Mouse (Mus musculus) v-Abl transformed pro-B cells (cell line): ENCODE results near the gene Mtss1l.

ENCODE experiments used
- in situ Hi-C, 2 experiments: fragments of 400-800 bp; cut with MboI; formaldehyde crosslinking; loops; one replicate each; pipeline ENCODE4 v1.15.1; 2025; ENCODE audit not compliant: unreplicated experiment in 2 of 2

Gene Mtss1l

DNA sequence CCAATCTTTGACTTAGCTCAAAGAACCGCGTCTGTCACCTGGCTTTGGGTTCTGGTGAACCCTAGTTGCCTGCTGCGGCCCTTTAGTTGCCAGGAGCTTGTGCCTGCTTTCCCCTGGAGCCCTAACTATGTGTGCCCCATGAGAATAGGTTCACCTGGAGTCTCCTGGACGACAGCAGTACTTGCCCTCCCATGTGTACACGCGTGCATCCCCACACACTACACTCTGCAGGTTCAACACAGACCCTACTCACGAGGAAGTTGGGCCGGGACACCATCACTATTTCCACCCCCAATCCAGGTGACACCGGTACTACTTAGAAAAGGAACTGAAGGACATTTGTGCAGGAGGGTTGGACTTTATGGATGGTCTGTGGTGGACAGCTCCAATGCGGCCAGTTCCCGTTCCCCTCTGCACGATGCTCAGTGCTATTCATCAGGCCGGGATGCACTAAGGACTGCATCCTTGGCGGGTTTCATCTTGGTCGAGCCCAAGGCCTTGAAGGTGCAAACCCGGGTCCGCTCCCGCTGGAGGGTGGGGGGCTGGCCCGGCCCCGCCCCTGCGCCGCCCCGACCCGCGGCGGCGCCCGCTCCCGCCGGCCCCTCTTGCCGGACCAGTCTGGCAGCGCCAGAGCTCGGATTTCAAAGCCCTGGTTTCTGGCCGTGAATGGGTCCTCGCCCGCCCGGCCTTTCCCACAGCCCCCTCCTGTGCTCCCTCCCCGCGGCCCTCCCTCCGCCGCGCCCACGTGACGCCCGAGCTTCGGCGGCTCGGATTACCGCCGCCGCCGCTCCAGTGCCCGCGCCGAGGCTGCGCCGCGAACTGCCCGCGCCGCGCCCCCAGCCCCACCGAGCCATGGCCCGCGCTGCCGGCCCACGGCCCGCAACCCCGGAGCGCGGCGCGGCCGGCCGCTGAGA is at the start of gene Mtss1l:
Gene Mtss1l, plus strand, starts transcription at position 792 of the 914 bp plus-strand sequence.
- in situ Hi-C loops = loop anchor here (5.0 to 10.0 kb wide), 3 partner anchors 74 to 586 kb away; no protein-coding TSS in a partner anchor

DNA sequence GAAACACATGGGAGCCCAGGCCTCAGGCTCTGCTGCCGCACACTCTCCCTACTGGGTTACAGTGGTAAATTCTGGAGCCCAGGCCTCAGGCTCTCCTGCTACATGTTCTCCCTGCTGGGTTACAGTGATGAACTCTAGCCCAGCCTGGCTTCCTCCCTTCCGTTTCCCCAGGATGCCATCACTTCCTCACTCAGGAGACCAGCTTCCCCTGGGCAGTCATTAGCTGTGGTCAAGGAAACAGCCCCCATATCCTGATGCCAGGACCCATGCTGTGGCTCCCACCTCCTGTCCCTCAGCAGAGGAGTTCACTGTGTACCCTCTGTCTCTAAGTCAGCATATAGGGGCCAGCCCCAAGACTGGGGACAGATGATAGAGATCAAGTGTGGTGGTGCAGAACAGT is 49.1 kb upstream of the Mtss1l start:
- in situ Hi-C loops = no loop called here

DNA sequence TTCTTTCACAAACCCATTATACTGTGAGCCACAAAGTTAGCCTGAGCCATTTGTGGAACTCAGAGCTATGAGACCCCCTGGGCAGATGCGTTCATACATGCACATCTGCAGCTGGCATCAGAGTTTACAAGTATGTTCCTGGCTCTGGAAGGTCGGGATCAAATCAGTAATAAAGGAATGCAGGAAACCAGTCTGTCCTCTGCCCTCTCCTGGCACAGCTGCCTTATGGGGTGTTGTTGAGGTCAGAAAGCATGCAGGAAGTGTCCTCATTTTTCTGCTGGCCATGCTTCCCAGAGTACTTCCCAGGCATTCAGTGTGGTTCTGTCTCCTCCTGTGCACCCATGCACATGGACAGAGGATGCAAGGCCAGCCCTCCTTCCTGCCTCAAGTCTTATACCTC is 48.1 kb upstream of the Mtss1l start:
- in situ Hi-C loops = no loop called here

DNA sequence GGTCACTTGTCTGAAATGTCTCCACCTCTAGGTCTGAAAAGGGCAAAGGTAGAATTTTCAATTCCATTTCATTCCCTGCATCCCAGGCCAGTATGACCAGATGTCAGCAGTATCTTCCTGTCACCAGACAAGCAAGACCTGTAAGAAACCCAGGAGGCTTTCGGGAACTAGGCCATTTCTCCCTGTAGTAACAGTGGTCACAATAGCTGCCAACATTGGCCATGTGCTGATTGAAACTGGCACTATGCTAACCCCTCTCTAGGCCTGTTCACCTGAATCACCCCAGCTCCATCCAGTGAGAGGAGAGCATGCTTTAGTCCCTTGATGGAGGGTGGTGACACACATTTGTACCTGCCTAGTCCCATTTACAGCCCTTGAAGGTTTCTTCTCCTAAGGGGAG is 46.7 kb upstream of the Mtss1l start:
- in situ Hi-C loops = no loop called here

DNA sequence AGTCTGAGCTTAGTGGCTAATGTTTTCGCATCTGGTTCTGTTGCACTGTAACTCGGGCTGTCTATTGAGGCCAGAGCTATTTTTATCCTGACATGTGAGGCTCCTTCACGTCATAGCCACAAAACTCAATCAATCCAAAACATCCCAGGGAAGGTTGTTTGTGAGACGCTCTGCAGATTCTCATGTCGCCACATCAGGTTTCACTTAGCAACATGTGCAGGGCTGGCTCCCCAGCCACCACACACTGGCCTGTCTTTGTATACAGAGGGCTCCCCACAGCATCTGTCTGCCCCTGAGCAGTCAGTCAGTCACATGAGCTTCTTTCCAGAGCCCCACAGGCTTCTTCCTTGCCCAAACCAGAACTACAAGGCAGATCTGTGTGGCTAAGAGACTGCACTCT is 44.6 kb upstream of the Mtss1l start:
- in situ Hi-C loops = no loop called here

DNA sequence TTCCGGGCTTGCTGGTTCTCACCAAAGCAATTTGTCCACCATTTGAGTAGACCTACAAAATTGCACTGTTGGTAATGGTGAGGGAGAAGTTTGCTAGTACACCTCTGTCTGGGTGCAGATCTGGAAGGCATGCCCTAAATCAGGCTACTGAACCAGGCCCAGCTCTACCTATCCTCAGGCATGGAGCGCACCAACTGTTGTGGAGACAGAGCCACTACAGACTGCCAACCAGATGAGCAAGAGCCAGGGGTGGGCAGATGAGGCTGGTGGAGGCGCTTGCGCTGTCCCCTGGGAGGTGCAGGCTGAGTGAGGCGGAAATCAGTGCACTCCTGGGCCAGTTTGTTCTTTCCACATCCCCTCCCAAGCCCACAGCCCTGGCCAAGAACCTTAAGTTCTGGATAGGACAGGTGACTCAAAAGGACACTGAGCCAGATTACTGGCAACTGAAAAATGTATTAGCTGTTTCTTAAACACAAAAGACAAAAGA is 44.1 kb upstream of the Mtss1l start:
- in situ Hi-C loops = no loop called here

DNA sequence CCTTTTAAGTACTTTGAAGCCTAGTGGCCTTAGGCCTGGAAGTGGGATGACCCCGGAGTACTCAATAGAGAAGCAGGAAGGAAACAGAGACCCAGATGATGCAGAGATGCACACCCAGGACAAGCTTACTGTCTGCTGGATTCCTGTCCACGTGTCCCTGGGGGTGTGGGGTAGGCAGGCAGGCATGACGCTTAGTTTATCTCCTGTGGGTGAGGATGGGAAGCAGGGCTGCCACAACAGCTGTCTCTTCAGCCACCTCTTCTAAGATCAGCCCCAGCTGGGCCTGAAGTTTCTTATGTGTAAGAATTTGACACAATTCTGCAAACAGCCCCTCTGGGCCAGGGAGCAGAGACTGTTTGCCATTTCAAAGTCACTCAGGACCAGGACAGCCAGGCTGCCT is 42.3 kb upstream of the Mtss1l start:
- in situ Hi-C loops = no loop called here

DNA sequence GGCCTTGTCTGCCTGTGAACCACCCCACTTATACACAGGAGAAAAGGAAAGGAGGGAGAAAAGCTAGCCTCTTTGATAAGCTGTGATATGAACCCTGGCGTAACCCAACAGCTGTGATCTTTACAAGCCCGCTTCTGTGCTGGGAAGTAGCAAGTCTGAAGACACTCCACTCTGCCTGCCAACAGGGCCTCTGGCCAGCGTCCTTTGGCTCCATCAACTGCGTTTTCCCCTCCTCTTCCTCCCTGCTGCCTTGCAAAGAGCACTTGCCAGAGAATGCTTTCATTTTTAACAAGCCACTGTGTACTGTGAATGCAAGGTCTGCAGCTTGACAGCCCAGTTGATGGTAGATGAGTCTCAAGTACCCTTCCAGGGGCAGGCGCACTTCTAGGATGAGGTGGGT is 33.5 kb upstream of the Mtss1l start:
- in situ Hi-C loops = no loop called here

DNA sequence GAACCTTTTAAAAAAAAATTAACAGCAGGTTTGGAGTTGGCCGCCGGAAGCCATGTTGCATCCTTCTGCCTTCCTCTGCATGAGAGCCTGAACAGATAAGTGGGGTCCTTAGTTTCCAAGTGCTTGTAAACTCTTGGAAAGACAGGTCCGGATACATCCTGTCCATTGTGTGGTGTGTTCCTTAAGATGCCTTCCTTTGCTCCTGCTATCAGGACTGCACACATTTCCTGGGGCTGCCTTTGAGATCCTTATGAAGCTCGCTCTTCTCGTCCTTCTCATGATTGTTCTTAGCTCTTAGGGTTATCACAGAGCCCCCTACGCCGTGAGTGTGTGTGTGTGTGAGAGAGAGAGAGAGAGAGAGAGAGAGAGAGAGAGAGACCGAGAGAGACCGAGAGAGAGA is 31.3 kb upstream of the Mtss1l start:
- in situ Hi-C loops = no loop called here

DNA sequence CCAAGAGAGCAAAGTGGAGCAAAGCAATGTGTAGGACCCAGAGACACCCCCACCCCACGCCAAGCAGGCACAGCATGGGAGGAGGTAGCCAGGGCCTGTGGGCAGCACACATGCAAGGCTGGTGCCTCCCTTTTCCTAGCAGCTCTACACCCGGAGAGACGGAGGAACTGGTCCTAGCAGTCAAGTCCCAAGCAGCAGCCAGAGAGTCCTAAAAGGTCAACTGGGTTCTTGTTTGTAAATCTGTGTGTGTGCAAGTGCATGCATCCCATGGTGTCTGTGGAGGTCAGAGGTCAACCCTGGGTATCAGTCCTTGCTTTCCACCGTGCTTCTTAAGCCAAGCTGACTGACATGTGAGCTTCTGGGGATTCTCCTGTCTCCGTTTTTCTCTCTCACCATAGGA is 27.1 kb upstream of the Mtss1l start:
- in situ Hi-C loops = no loop called here

DNA sequence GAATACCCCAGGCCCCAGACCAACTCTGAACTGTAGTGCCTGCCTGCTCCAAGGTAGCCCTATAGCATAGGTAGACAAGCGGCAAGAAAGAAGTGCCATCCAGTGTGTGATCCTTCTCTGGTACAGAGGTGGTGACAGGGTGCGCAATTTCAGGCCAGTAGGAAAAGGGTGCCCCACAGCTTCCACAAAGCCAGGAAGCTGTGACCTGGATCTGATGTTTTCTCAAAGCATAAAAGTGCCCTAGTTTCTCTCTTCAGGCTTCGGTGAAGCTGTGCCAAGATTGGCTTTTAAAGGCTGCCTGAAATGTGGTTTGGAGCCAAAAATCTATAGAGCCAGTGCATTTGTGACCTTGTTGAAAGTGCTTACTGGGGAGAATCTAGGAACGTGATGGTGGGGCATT is 26.4 kb upstream of the Mtss1l start:
- in situ Hi-C loops = no loop called here

DNA sequence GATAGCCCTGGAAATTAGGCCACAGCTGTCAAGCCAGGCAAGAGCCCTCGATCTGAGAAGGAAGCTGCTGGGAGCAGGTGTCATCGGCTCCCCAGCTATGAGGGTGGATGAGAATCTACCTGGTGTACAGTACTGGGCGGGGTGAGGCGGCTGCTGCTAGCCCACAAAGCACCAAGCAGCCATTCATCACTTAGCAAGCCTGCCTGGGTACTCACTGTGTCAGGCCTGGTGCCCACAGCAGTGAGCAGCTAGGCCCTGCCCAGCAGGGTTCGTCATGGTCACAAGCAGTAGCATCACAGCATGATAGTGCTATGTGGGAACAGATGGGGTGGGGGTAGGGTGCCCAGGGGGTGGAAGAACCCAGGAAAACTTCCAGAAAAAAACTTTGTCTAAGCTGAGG is 25.8 kb upstream of the Mtss1l start:
- in situ Hi-C loops = no loop called here

DNA sequence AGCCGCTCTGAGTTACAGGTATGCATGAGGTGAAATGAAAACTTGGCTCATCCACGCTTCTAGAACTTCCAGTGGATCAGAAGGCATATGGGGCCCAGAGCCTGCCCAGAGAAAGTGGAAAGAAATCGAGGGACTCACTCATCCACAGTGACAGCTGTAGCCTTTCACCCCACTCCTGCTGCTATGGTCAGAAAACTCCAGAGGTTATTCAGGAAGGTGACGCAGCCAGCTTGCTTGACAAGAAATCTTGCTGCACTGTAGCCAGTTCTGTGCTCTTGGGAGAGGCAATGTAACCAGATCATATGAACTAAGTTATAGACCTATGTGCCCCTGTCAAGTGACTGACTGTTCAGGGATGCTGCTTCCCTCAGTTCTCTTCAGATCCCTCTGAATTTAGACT is 25.2 kb upstream of the Mtss1l start:
- in situ Hi-C loops = no loop called here

DNA sequence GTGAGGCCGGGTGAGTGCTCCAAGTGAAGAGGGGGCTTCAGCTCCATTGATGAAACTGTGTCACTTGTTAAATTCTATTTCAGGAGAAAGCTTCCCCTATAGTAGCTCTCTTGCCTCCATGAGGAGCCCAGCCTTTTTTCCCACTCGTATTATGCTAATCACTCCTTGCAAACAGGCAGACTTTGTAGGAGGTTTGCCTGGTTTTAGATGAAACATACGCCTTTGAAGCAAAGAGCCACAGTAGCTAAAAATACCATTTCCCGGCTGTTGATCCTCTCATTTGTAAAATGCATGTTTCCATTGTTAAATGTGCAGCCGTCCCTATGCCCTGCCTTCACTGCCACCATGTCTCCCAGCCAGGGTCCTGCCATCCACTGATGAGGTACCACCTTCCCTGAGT is 23.7 kb upstream of the Mtss1l start:
- in situ Hi-C loops = no loop called here

DNA sequence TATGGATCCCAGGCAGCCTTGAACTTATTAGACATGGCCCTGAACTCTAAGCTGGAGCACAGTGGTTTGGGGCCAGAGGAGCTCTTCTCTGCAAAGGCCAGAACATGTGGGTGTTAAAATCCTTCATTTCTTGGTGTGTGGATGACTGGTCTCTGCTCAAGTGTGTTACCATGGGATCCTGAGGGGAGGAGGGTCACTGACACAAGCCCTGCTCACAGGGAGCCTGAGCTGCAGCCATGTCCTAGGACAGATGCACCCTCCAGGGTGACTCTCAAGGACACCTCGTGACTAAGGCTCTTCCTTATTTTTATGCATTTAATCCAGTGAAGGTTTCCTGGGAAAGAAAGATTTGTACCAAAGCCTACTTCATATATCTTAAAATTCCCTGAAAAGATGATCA is 23.2 kb upstream of the Mtss1l start:
- in situ Hi-C loops = no loop called here

DNA sequence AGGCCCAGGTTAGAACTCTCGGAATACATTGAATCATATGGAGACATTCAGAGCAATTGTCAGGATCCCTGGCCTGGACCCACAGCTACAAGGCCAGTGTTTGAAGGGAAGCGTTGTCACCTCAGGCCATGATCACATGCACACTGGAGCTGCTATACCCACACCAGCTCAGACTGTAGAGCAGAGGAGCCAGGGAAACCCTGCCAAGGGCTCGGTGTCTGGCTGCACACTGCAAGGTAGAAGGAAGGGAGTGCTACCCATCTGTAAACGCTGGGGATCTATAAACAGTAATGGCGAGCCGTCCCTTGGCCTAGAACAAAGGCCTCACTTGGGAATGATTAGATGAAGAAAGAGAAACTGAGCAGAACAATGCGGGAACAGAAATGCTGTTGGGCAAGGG is 21.8 kb upstream of the Mtss1l start:
- in situ Hi-C loops = no loop called here

DNA sequence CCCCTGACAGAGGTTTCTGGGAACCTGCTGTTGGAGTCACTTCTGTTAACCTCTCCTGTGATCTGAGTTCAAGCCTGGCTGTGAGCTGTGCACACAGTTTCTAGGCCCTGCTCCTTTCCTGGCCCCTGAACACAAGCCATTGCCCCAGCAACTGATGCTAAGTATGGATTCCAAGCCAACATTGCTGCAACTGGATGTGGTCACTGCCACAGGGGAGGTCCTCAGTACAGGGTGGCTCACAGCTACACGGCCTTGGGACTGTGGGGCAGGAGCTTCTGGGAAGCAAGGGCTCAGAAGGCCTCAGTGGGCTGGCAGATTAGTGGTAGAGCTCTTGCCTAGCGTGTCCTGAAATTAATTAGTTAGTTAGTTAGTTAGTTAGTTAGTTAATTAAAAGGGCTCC is 20.7 kb upstream of the Mtss1l start:
- in situ Hi-C loops = no loop called here

DNA sequence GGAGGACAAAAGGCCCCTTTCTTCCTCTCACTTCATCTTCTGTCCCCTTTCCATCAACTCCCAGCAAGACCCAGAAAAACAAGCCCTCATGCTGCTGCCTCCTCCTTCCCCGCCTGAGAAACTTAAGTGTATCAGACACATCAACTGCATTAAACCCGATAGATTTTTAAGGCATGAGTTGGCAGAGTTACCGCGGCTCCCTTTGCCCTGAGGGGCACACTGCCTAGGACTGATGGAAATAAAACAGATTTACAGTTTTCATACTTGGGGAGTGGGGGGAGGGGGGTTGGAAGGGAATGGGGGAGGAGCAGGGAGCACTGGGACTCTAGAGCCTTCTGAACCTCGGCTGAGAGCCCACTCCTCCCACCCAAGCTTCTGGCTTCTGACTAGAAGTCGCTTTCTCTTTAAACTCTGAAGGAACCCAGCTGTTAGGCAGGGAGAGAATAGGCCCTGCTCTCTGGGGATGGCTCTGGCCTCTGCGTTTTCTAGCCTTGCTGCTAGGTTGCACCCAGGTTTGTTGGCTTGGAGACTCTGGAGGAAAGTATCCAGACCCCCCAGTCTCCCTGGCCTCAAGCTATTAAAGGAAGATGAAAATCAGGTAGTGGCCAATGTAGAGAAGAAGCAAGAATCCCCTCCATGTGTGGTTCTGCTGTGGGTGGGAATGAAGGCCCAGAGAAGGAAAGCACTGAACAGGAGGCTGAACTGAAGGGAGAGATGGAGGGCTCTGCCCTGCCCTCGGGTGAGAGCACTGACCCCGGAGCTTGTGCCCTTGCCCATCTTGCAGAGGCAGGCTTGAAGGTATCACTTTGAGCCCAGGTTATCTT is 18.4 kb upstream of the Mtss1l start:
- in situ Hi-C loops = no loop called here

DNA sequence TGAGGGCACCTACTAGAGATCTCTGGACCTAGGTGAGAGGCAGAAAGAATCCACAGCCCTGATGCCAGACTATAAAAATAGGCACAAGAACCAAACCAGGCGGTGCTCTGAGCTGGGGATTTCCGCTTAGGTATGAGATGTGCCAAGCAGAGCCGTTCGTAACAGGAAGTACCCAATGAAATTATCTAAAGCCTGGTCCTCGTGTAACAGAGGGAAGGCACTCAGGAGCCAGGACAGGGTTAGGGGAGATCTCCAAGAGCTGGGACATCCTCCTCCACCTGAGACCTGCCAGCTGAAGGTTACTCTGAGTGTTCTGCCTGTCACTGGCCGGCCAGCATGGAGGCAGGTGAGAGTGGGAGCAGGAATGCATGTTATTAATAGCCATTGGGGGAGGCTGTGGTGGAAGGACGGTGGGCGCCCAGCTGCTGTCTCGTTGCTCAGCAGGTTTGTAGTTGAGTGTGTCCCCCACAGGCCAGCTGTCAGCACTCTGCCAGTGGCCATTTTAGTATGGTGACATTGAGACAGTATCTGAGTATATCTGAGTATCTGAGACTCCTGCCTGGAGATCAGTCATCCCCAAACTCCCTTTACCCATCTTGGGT is 17.7 kb upstream of the Mtss1l start:
- in situ Hi-C loops = no loop called here

DNA sequence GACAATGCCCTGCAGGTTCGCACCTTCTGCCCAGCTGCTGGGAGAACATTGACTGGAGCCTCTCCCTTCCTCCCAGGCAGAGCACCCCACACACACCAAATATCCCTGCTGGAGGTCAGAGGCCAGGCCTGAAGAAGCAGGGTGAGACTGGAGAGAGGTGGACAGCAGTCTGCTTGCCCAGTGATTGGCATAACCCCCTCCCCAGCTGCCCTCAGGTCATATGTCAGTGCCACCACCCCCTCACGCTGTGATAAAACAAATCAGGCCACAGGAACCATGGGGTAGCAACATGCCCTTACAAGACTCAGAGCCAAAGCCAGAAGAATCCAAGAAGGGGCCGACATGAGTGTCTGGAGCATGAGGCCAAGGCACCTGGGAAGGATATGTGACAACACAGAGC is 17.2 kb upstream of the Mtss1l start:
- in situ Hi-C loops = no loop called here
